Mouse (Mus musculus) liver, embryonic 12.5 days (tissue): ENCODE measurements around the gene Ankrd66. TPM values are rescaled to one million over a fixed set of nuclear protein-coding genes. Genes with fewer than 3 reads are reported as not detected.
"Not testable (repeated sequence)": the region's sequence is repeated elsewhere in the genome, so short reads cannot be mapped to it uniquely, and the experiment has no call there.

Experiments used
- ATAC-seq: fragments of 200-750 bp; cut with Nextera tagmentation; 2 replicates; pipeline ENCODE4 v1.8.0; 2017; ENCODE audit warnings: moderate number of reproducible peaks, mild to moderate bottlenecking, moderate library complexity
- H3K27ac ChIP-seq: fragments of 300-500 bp; sonication (generic); 2 replicates; pipeline ENCODE4 v1.5.1; 2016; ENCODE audit warnings: mild to moderate bottlenecking
- H3K27me3 ChIP-seq: fragments of 300-500 bp; sonication (generic); replicated peaks from 2 replicates; pipeline ENCODE4 v1.6.1; 2016; ENCODE audit warnings: mild to moderate bottlenecking, moderate library complexity
- H3K36me3 ChIP-seq: fragments of 300-500 bp; sonication (generic); 2 replicates; pipeline ENCODE4 v1.6.1; 2016; ENCODE audit warnings: mild to moderate bottlenecking, moderate library complexity
- H3K4me1 ChIP-seq: fragments of 300-500 bp; sonication (generic); 2 replicates; pipeline ENCODE4 v1.6.1; 2016
- H3K4me2 ChIP-seq: fragments of 300-500 bp; sonication (generic); 2 replicates; pipeline ENCODE4 v1.6.1; 2016; ENCODE audit warnings: mild to moderate bottlenecking, moderate library complexity
- H3K4me3 ChIP-seq: fragments of 300-500 bp; sonication (generic); 2 replicates; pipeline ENCODE4 v1.5.1; 2016; ENCODE audit warnings: mild to moderate bottlenecking, moderate library complexity
- H3K9ac ChIP-seq: fragments of 300-500 bp; sonication (generic); 2 replicates; pipeline ENCODE4 v1.6.1; 2016; ENCODE audit warnings: mild to moderate bottlenecking, moderate library complexity
- H3K9me3 ChIP-seq: fragments of 300-500 bp; sonication (generic); replicated peaks from 2 replicates; pipeline ENCODE4 v1.6.1; 2016; ENCODE audit warnings: mild to moderate bottlenecking, moderate library complexity
- WGBS: fragments of 180-500 bp; shearing (Covaris S2); methylation state at CpG from one replicate; pipeline ENCODE4 v1.1.7; 2016; ENCODE audit not compliant: insufficient replicate concordance; 5-methylcytosine and 5-hydroxymethylcytosine counted together
- polyA plus RNA-seq: library from polyadenylated mRNA; unstranded; fragments of >200 nt; fragmentation: Nextera tagmentation; extraction: Ambion mirVana; gene quantifications from 2 replicates; pipeline ENCODE4 v1.2.1, GENCODE M21; 2016

Gene Ankrd66
- polyA plus RNA-seq, 1 experiment from 2014 or later, result not detected

DNA sequence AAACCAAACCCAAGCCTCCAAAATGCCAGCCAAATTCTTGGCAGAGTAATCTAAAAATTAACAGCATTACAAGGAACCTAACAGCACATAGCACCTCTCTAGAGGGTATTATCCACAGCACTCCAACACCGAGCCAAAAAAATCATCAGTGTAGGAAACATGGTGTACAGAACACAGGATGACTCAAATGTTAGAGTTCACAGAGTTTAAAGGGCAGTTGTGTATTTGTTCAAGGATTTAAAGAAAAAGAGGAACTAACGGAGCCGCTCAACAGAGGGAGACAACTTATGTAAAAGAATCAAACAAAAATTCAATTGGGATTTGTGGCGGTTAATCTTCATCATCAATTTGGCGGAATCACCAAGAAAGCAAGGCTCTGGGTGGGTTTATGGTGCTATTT, 47.9 kb downstream of the Ankrd66 start:
- no peaks in the 10 kb centered on the region for H3K36me3 ChIP-seq
- H3K27ac ChIP-seq, result no peak overlapping the region
- H3K4me3 ChIP-seq, result no peak overlapping the region
- ATAC-seq, result no peak
- WGBS, result 61% methylated on average over 5 of the region's 5 CpGs
- H3K4me2 ChIP-seq, result no peak overlapping the region
- no peak overlapping the region for H3K9ac ChIP-seq
- H3K9me3 ChIP-seq, result no peaks in the 10 kb centered on the region
- no peaks in the 10 kb centered on the region for H3K4me1 ChIP-seq
- H3K27me3 ChIP-seq, result no peaks in the 10 kb centered on the region

DNA sequence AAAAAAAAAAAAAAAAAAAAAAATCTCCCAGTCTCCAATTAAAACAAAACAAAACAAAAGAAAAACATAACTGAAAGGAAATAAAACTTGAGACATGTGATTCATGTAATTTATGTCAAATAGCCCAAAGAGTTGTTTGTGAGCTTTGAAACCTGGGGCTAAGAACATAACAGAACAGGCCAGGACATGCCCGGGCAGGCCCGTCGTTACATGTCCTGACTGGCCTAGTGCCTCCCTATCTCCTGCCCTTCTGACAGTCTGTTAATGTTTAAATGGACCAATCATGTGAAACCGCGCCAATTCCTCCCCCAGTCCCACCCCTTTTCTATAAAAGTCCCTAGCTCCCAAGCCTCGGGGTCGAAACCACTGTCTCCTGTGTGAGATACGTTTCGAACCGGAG, 53.1 kb downstream of the Ankrd66 start:
- not testable (repeated sequence) for H3K4me3 ChIP-seq, H3K9me3 ChIP-seq, ATAC-seq, H3K4me1 ChIP-seq, H3K9ac ChIP-seq, H3K36me3 ChIP-seq, H3K27me3 ChIP-seq, H3K4me2 ChIP-seq, H3K27ac ChIP-seq
- 94% methylated on average over 9 of the region's 10 CpGs for WGBS

DNA sequence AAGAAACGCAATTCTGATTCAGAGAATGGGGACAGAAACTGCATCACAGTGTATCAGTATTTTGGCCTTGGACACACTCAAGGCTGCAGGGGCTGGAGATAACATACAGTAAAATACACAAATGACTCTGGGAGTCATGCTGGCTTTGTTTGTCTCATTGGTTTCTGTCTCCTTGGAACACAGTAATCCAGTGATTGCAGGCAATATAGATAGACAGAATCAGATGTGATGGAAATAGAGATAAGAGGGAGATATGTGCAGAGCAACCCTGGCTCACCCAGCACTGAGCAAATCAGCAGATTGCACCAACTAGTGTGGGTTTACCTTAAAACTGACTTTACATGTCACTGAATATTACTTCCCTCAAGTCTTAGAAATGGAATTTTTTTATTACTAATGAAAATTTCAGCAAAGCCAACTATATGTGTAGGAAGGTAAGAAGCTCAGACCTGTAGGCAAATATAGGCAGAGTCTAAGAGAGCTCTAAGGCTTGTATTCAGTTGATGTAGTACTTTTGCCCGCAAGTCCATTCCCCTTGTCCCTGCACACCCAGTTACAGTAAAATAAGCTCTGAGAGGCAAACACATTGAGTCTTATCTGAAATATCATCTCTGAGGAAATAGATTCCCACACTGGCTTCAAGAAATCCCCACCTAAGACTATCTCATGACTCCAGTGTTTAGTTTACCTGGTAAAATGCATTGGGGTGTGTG, 54.8 kb downstream of the Ankrd66 start:
- Histone ChIP-seq H3K4me1 (no peaks in the 10 kb centered on the region), H3K9me3 (no peaks in the 10 kb centered on the region), H3K4me2 (no peak overlapping the region), H3K27ac (no peak overlapping the region), H3K27me3 (no peaks in the 10 kb centered on the region), H3K9ac (no peak overlapping the region), H3K36me3 (no peaks in the 10 kb centered on the region), H3K4me3 (no peak overlapping the region)
- ATAC-seq, result no peak
- WGBS, result 74% methylated on average over 2 of the region's 2 CpGs

DNA sequence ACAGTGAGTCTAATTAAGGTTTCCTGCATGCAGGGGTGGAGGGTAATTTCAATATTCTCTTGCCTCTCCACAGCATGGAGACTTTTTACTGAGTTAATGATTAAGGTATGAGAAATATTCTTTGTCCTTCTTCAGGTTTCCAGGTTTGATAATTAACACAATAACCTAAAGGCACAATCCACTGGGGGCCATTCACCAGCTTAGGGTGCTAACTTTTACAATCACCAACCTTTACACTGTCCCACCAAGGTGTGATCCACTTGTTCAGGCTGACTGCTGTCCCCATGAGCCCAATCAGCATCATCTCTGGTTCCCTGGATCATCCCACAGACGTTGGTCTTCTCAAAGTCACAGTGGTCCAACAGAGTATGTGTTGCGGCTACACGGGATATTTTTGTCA, 57.5 kb downstream of the Ankrd66 start:
- Histone ChIP-seq H3K9me3 (no peaks in the 10 kb centered on the region), H3K4me1 (no peaks in the 10 kb centered on the region), H3K4me2 (no peak overlapping the region), H3K27me3 (no peaks in the 10 kb centered on the region), H3K27ac (no peak overlapping the region), H3K9ac (no peak overlapping the region), H3K36me3 (no peaks in the 10 kb centered on the region), H3K4me3 (no peak overlapping the region)
- 71% methylated on average over 3 of the region's 3 CpGs for WGBS
- ATAC-seq, result no peak

Other genes with a start within 250 kb of the Ankrd66 start
- gene Adgrf5, start 183.2 kb downstream of the Ankrd66 start, polyA plus RNA-seq, result 5.9 and 6.5 TPM in 2 replicates
- gene Mep1a, start 40.8 kb downstream of the Ankrd66 start, polyA plus RNA-seq, result not detected in 2 replicates
- gene Pla2g7, start 24.5 kb upstream of the Ankrd66 start, polyA plus RNA-seq, result 3.6 TPM in 2 replicates
- gene Tdrd6, start 86.7 kb upstream of the Ankrd66 start, polyA plus RNA-seq, result not detected in 2 replicates
- gene Slc25a27, start 123.6 kb upstream of the Ankrd66 start, polyA plus RNA-seq, result 2.8 and 3.7 TPM in 2 replicates
- 2.6 and 2.8 TPM in 2 replicates for gene Cyp39a1, start 123.8 kb upstream of the Ankrd66 start, polyA plus RNA-seq